Mouse (Mus musculus): ENCODE results near the gene Lcp1. TPM values are rescaled to one million over a fixed set of nuclear protein-coding genes. Genes with fewer than 3 reads are reported as not detected.

The Lcp1 gene
- polyA plus RNA-seq, 1 experiment from 2014 or later = 74.8 TPM

DNA sequence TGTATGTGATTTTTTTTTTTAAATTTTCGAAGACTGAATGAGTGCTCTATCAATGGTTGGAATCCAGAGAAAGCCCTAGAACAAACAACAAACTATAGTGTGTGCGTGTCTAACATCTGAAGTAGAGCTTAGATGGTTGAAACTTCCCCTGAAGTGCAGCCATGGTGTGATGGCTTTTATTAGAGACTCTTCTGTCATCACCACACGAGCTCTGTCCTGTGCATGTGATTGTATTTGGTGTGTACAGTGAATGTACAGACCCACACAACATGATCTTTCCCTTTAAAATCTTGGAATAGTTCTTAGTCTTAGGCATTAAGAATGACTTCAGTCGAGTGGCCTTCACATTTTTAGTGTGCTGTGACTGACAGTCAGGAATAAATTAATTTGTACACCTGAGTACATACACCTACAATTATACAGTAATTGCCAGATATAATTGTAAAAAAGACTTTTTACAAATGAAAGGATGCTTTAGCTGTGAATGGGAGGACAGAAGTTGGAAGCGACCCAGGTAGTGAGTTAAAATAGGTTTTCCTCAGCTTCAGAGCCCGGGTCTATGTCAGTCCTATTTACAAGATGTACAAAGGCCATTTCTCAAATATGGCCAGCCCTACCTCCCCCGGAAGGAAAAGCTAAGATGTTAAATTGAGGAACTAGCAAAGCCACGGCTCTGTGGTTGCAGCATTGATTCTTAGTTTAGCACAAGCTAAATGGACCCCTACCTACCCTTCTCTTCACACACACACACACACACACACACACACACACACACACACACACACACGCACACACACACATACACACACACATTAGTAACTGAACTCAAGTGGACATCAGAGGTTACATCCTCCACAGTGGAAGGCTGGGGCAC, 50.4 kb downstream of the Lcp1 start:
- no peak for ATAC-seq (ENCODE audit: low read depth)
- Histone ChIP-seq H3K9me3 (ENCODE audit: control insufficient read depth, low read length) (no peaks in the 10 kb centered on the region), H3K4me2 (ENCODE audit: low read depth, low read length) (no peak overlapping the region), H3K4me3 (ENCODE audit: low read length) (no peak overlapping the region), H3K36me3 (ENCODE audit: control insufficient read depth, insufficient read depth, low read length) (no peaks in the 10 kb centered on the region), H3K27me3 (ENCODE audit: control insufficient read depth, insufficient read depth, low read depth, low read length) (no peaks in the 10 kb centered on the region), H3K4me1 (replicated peaks; ENCODE audit: control insufficient read depth, insufficient read depth, low read length) (peaks cover 9% of the 10 kb centered on the region), H3K27ac (ENCODE audit: low read length) (no peak overlapping the region), H3K9ac (ENCODE audit: low read length) (no peak overlapping the region)
- WGBS = 74% methylated on average over 9 of the region's 9 CpGs

DNA sequence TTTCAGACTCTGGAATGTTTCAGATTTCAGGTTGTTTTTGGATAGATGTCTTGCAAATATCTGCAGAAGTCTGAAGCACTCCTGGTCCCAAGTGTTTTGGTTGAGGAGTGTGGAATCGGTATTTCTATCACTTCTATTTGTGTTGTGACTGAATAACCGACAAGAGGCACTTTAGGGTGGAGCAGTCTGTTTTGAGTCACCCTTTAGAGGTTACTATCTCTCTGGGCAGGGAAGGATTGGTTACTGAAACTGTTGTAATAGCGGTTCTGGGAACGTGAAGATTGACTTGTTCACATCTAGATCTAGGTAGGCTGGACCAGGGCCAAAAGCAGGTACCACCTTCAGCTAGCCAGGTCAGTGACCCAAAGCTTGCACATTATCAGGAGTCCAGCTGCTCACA, 51.5 kb downstream of the Lcp1 start:
- WGBS = 46% methylated on average over 4 of the region's 4 CpGs
- Histone ChIP-seq H3K4me3 (ENCODE audit: low read length) (no peak overlapping the region), H3K9ac (ENCODE audit: low read length) (no peak overlapping the region), H3K4me1 (replicated peaks; ENCODE audit: control insufficient read depth, insufficient read depth, low read length) (peaks cover 3% of the 10 kb centered on the region; the same call in 1 of the 2 replicates), H3K4me2 (ENCODE audit: low read depth, low read length) (no peak overlapping the region), H3K9me3 (ENCODE audit: control insufficient read depth, low read length) (no peaks in the 10 kb centered on the region), H3K36me3 (ENCODE audit: control insufficient read depth, insufficient read depth, low read length) (no peaks in the 10 kb centered on the region), H3K27ac (ENCODE audit: low read length) (no peak overlapping the region), H3K27me3 (ENCODE audit: control insufficient read depth, insufficient read depth, low read depth, low read length) (no peaks in the 10 kb centered on the region)
- no peak for ATAC-seq (ENCODE audit: low read depth)

DNA sequence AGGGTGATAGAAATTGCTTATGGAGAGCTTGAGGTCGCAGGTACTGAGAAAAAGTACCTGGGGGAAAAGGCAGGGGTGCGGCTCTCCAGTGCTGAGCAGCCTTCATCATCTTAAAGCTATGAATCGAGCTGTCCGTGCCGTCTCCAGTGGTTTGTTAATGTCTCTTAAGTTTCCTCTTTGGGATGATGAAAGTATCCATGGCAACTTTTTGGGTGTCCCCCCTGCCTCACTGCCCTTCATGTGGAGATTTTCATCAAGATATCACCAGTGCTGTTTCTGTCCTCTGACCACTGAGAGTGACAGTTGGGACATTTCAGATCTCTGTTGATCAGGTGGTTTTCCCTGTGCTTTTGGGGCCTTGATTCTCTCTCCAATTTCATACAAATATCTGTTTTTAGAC, 51.9 kb downstream of the Lcp1 start:
- WGBS = 82% methylated on average over 5 of the region's 5 CpGs
- Histone ChIP-seq H3K4me1 (replicated peaks; ENCODE audit: control insufficient read depth, insufficient read depth, low read length) (peaks cover 3% of the 10 kb centered on the region; the same call in 1 of the 2 replicates), H3K4me3 (ENCODE audit: low read length) (no peak overlapping the region), H3K9me3 (ENCODE audit: control insufficient read depth, low read length) (no peaks in the 10 kb centered on the region), H3K4me2 (ENCODE audit: low read depth, low read length) (no peak overlapping the region), H3K36me3 (ENCODE audit: control insufficient read depth, insufficient read depth, low read length) (no peaks in the 10 kb centered on the region), H3K27me3 (ENCODE audit: control insufficient read depth, insufficient read depth, low read depth, low read length) (no peaks in the 10 kb centered on the region), H3K27ac (ENCODE audit: low read length) (no peak overlapping the region), H3K9ac (ENCODE audit: low read length) (no peak overlapping the region)
- no peak for ATAC-seq (ENCODE audit: low read depth)

DNA sequence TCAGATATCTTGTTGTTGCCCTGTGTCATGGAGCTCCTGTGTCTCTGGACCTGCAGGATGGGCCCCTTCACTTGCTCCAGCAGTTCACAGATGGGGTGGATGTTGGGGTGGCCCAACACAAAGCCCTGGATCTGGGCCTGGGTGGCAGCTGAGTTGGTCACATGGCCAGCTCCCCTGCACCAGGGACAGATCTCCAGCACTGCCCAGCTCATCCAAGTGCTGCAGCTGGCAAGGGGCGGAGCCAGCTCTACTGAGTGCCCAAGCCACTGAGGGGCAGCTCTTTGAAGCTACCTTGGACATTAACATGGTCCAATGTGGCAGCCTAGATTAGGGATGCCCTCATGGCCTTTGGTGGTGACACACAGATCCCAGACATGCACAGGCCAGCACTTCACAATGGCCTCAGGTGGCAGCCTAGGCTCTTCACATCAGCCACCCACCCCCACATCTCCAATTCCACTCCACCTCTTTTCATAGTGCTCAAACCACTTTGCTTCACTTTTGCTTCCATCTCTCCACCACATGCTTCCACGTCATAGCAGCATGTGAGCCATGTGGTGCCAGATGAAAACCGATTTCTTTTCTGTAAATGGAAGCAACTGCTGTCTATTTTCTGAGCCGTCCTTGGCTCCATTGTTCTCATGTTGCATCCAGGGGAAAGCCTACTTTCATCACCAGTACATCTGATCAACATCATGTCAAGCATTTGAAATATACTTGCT, 53.3 kb downstream of the Lcp1 start:
- peaks cover 3% of the 10 kb centered on the region; the same call in 1 of the 2 replicates for H3K4me1 ChIP-seq (replicated peaks; ENCODE audit: control insufficient read depth, insufficient read depth, low read length)
- no peak overlapping the region for H3K4me3 ChIP-seq (ENCODE audit: low read length)
- WGBS = 75% methylated on average over 4 of the region's 4 CpGs
- no peaks in the 10 kb centered on the region for H3K27me3 ChIP-seq (ENCODE audit: control insufficient read depth, insufficient read depth, low read depth, low read length)
- H3K9me3 ChIP-seq (ENCODE audit: control insufficient read depth, low read length) = no peaks in the 10 kb centered on the region
- 0 out of 2 replicates have a peak, but pooled peaks have one; percentile 10 for ATAC-seq (ENCODE audit: low read depth)
- no peak overlapping the region for H3K27ac ChIP-seq (ENCODE audit: low read length)
- H3K36me3 ChIP-seq (ENCODE audit: control insufficient read depth, insufficient read depth, low read length) = no peaks in the 10 kb centered on the region
- H3K9ac ChIP-seq (ENCODE audit: low read length) = no peak overlapping the region
- H3K4me2 ChIP-seq (ENCODE audit: low read depth, low read length) = no peak overlapping the region

DNA sequence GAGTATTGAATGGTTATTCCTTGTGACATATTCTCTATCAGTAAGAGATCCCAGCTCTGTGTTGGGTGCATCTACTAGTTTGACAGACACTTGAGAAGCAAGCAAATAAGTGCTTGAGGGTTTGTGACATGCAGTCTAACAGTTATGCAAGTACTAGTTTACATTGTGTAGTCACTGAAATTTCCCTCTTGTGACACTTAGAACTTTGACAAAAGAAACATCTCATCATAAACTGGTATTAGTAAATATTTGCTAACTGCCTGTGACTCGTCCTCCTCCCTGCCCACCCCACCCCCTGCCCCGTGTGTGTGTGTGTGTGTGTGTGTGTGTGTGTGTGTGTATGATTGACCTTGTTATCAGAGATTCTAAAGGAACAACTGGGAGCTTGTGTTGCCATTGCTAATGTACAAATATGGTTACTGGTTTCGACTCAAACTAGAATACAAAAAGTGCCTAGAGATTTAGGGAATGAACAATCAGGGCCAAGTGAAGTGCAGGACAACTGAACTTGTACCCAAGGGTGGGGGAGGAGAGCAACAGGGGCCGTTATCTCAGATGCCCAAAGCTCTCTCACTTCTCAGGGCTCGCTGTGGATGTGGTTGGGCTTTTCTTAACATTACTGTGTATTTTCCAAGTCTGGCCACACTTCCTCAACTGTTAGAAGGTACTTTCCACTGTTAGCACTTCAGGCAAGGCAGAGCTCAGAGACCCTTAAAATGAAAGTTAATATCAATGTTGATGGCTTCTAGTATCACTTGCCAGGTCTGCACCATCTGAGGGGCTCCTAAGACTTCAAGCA, 55.1 kb downstream of the Lcp1 start:
- Histone ChIP-seq H3K9me3 (ENCODE audit: control insufficient read depth, low read length) (no peaks in the 10 kb centered on the region), H3K9ac (ENCODE audit: low read length) (no peak overlapping the region), H3K27ac (ENCODE audit: low read length) (no peak overlapping the region), H3K4me1 (replicated peaks; ENCODE audit: control insufficient read depth, insufficient read depth, low read length) (no peaks in the 10 kb centered on the region), H3K4me2 (ENCODE audit: low read depth, low read length) (no peak overlapping the region), H3K4me3 (ENCODE audit: low read length) (no peak overlapping the region), H3K27me3 (ENCODE audit: control insufficient read depth, insufficient read depth, low read depth, low read length) (no peaks in the 10 kb centered on the region), H3K36me3 (ENCODE audit: control insufficient read depth, insufficient read depth, low read length) (no peaks in the 10 kb centered on the region)
- no peak for ATAC-seq (ENCODE audit: low read depth)
- 38% methylated on average over 5 of the region's 5 CpGs for WGBS

- H3K9ac ChIP-seq (ENCODE audit: low read length) = no peak overlapping the region
- no peak overlapping the region for H3K4me2 ChIP-seq (ENCODE audit: low read depth, low read length)
- ATAC-seq (ENCODE audit: low read depth) = no peak
- WGBS = 89% methylated on average over 7 of the region's 8 CpGs
- H3K9me3 ChIP-seq (ENCODE audit: control insufficient read depth, low read length) = no peaks in the 10 kb centered on the region
- no peak overlapping the region for H3K27ac ChIP-seq (ENCODE audit: low read length)
- H3K4me1 ChIP-seq (replicated peaks; ENCODE audit: control insufficient read depth, insufficient read depth, low read length) = no peaks in the 10 kb centered on the region
- no peaks in the 10 kb centered on the region for H3K27me3 ChIP-seq (ENCODE audit: control insufficient read depth, insufficient read depth, low read depth, low read length)
- no peaks in the 10 kb centered on the region for H3K36me3 ChIP-seq (ENCODE audit: control insufficient read depth, insufficient read depth, low read length)
- H3K4me3 ChIP-seq (ENCODE audit: low read length) = no peak overlapping the region
Observed at GRCm38 (mm10) chr14:75186858-75187415, 56.0 kb downstream of the Lcp1 start.

GRCm38 (mm10) chr14:75188521-75188920, 57.6 kb downstream of the Lcp1 start:
- Histone ChIP-seq H3K27me3 (ENCODE audit: control insufficient read depth, insufficient read depth, low read depth, low read length) (no peaks in the 10 kb centered on the region), H3K4me2 (ENCODE audit: low read depth, low read length) (no peak overlapping the region), H3K36me3 (ENCODE audit: control insufficient read depth, insufficient read depth, low read length) (no peaks in the 10 kb centered on the region), H3K4me1 (replicated peaks; ENCODE audit: control insufficient read depth, insufficient read depth, low read length) (no peaks in the 10 kb centered on the region), H3K9me3 (ENCODE audit: control insufficient read depth, low read length) (no peaks in the 10 kb centered on the region), H3K4me3 (ENCODE audit: low read length) (no peak overlapping the region), H3K27ac (ENCODE audit: low read length) (no peak overlapping the region), H3K9ac (ENCODE audit: low read length) (no peak overlapping the region)
- ATAC-seq (ENCODE audit: low read depth) = no peak
- 65% methylated on average over 6 of the region's 6 CpGs for WGBS

- ATAC-seq (ENCODE audit: low read depth) = no peak
- 63% methylated on average over 4 of the region's 4 CpGs for WGBS
- no peak overlapping the region for H3K27ac ChIP-seq (ENCODE audit: low read length)
- no peaks in the 10 kb centered on the region for H3K36me3 ChIP-seq (ENCODE audit: control insufficient read depth, insufficient read depth, low read length)
- no peaks in the 10 kb centered on the region for H3K4me1 ChIP-seq (replicated peaks; ENCODE audit: control insufficient read depth, insufficient read depth, low read length)
- H3K9ac ChIP-seq (ENCODE audit: low read length) = no peak overlapping the region
- H3K4me2 ChIP-seq (ENCODE audit: low read depth, low read length) = no peak overlapping the region
- H3K27me3 ChIP-seq (ENCODE audit: control insufficient read depth, insufficient read depth, low read depth, low read length) = no peaks in the 10 kb centered on the region
- no peak overlapping the region for H3K4me3 ChIP-seq (ENCODE audit: low read length)
- H3K9me3 ChIP-seq (ENCODE audit: control insufficient read depth, low read length) = no peaks in the 10 kb centered on the region
Observed at GRCm38 (mm10) chr14:75189031-75189430, 58.1 kb downstream of the Lcp1 start.
